Comparison of ENCODE assay signal across 20 mouse cellular contexts in the genomic region with DNA sequence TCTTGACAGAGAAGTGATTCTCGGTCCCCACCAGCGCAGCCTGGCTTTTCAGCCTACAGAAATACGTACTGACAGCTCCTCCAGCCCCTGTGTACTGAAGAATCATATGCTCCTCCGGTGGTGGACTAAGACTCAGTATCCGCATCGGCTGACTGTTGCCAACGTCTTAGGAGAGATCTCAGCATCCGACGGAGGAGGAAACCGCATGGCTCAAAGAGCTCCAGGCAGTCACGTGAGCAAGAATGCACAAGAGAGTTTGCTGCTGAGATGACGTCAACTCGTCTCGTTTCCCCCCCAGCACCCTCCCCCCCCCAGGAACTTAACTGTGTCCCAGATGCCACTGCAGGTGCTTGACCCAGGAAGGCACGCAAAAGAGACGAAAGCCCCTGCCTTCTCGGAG. TPM values are rescaled to one million over a fixed set of nuclear protein-coding genes. Genes with fewer than 3 reads are reported as not detected.
DNase-seq lines count a peak whose midpoint lies in the region; ATAC-seq lines count a peak whose summit lies in the region.
"Had no signal": no experiment of that assay in that cellular context is flagged by ENCODE, and none has a peak within 500 bp of the region (broad histone marks: within the 10 kb centered on the region; RNA-seq: fewer than 3 reads in every experiment).

No protein-coding gene starts in this region.

- intact Hi-C loops in left cerebral cortex, postnatal 14 days (cut with DNase I): no loop called here
- intact Hi-C loops in left cerebral cortex, postnatal 10 days (cut with DNase I): no loop called here

- DNase-seq in frontal cortex, postnatal 14 days (ENCODE audit: low spot score in 2 of 2): no peak
- DNase-seq in left cerebral cortex, postnatal 14 days (ENCODE audit: low spot score in 2 of 2): peak; percentile 32 to 43
- no peak for DNase-seq in left cerebral cortex, postnatal 10 days (ENCODE audit: extremely low spot score in 1 of 2, low spot score in 2 of 2)
- DNase-seq in right cerebral cortex, adult 18-20 months: peak; percentile 46
- DNase-seq in right cerebral cortex, postnatal 25 days: no peak
- DNase-seq in adrenal gland, postnatal 36 days: no peak
- DNase-seq: cerebellum, adult 11-12 months; cerebellum, adult 8-10 months; cerebellum, postnatal 10 days; cerebellum, postnatal 36 days; embryo, embryonic 11 days; gastrocnemius, postnatal 25 days; heart, adult 18-20 months; heart, postnatal 10 days; heart, postnatal 36 days had no signal

- ATAC-seq in frontal cortex, adult (ENCODE audit: low TSS enrichment): peak; percentile 38; the same call in 1 of the 2 replicates
- ATAC-seq: forebrain, embryonic 13.5 days; forebrain, embryonic 16.5 days; inflammation-experienced regulatory T-cells, adult 6 months; Patski had no signal

RNA-seq across cellular contexts. Expression of a gene that starts 34.8 kb away (rescaled TPM):
- total RNA-seq in left cerebral cortex, postnatal 14 days (2021): 100 to 1,000 TPM; 204 to 256 TPM
- total RNA-seq in left cerebral cortex, postnatal 10 days (2021): 100 to 1,000 TPM; 180 to 194 TPM
- 10 to 100 TPM; 18.6 to 20.9 TPM for total RNA-seq in adrenal gland, postnatal 36 days (2021)

Comparison
In these comparisons a context has a peak if more than half of its experiments do, and no peak if none do; other contexts are left out.
1. DNase-seq: peak in left cerebral cortex, postnatal 14 days (2 of 2) and right cerebral cortex, adult 18-20 months (single experiment); none in frontal cortex, postnatal 14 days (0 of 2), left cerebral cortex, postnatal 10 days (0 of 2), right cerebral cortex, postnatal 25 days (single experiment) and adrenal gland, postnatal 36 days (0 of 2).
2. RNA of a gene that starts 34.8 kb away (total RNA-seq): 204 to 256 TPM in left cerebral cortex, postnatal 14 days and 180 to 194 TPM in left cerebral cortex, postnatal 10 days; 18.6 to 20.9 TPM in adrenal gland, postnatal 36 days; every median in the first group is over 4 times any median in the second.